Mouse (Mus musculus): ENCODE results near the gene Tmem95.

DNA sequence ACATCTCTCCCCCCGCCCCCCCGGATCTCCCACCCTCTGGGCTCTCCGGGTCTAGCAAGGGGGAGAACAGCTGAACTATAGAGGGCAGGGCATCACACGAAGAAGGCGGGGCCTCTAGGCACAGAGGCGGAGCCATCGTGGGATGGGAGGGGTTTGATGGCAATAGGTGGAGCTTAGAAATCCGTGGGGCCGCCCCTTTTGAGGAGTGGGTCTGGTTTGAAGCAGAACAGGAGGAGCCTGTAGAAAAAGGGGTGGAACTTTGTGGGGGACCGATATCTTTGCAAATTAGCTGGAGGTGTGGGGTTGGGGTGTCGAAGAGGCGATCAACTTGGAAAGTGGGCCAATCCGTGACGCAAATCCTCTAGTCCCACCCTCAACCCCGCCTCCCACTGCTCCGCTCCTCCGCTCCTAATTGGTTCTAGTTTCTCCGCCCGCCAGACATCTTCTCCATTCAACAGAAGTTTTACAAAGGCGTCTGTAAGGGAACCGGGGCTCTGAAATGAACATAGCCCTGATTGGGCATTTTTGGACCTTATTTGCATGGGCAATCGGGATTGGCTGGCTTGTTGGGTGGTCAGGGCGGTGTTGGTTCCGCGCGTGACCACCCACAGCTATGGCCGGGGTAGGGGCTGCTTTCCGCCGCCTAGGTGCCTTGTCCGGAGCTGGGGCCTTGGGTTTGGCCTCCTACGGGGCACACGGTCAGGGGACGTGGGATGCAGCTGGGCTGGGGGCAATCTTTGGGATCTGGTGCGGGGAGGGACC, 39.7 kb downstream of the Tmem95 start, which contains the start of gene Tmem256:
- no peak for TF ChIP-seq CTCF (IDR thresholded peaks at IDR 0.05; ENCODE audit: extremely low read depth, insufficient read depth, low read length)
- TF ChIP-seq POLR2A (IDR thresholded peaks at IDR 0.05; ENCODE audit: extremely low read depth, insufficient read depth, low read length), result peak; percentile 60

All from cortical plate, adult 2 months (tissue).